Mouse (Mus musculus): ENCODE measurements at regions not wholly inside any gene's neighbourhood (a gene's known extent, or its start where the extent isn't known, plus 50 kb on each side); places are given as distances from the start of the nearest gene placed in this dataset.

DNA sequence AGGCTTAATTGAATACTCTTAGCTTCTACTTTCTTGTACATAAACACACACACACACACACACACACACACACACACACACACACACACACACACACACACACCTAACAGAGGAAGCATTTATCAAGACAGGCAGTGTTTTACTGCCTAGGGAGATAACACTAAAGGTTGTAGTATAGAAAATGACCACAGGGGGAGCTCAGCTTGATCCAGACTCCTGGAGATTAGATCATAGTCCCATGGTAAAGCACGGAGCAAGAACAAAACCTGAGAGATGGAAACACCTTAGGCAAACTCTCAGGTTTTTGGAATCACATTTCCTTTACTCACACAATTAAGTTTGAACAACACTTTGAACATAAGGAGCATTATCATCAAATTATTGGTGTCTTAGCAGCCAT is 302.5 kb upstream of the Rnf219 start:
- H3K9ac ChIP-seq (ENCODE audit: low read depth, poor library complexity, severe bottlenecking): no peak overlapping the region
- no peaks in the 10 kb centered on the region for H3K36me3 ChIP-seq (ENCODE audit: control insufficient read depth, insufficient read depth, low read length, poor library complexity, severe bottlenecking)
- TF ChIP-seq EP300 (IDR thresholded peaks at IDR 0.05; ENCODE audit: insufficient read depth, low read depth, low read length): no peak
- no peak for TF ChIP-seq POLR2A (IDR thresholded peaks at IDR 0.05; ENCODE audit: insufficient read depth, low read length)
- no peak for TF ChIP-seq CTCF (IDR thresholded peaks at IDR 0.05; ENCODE audit: low read depth, low read length)
- no peaks in the 10 kb centered on the region for H3K27me3 ChIP-seq (ENCODE audit: control insufficient read depth, insufficient read depth, low read length, poor library complexity, severe bottlenecking)
- no peaks in the 10 kb centered on the region for H3K4me1 ChIP-seq (ENCODE audit: control insufficient read depth, insufficient read depth, low read length)
- no peak overlapping the region for H3K4me3 ChIP-seq (ENCODE audit: low read depth, low read length)
- no peaks in the 10 kb centered on the region for H3K9me3 ChIP-seq (replicated peaks; ENCODE audit: control insufficient read depth, insufficient read depth, low read length, poor library complexity, severe bottlenecking)
- H3K27ac ChIP-seq (ENCODE audit: insufficient read depth, low read length): no peak overlapping the region

DNA sequence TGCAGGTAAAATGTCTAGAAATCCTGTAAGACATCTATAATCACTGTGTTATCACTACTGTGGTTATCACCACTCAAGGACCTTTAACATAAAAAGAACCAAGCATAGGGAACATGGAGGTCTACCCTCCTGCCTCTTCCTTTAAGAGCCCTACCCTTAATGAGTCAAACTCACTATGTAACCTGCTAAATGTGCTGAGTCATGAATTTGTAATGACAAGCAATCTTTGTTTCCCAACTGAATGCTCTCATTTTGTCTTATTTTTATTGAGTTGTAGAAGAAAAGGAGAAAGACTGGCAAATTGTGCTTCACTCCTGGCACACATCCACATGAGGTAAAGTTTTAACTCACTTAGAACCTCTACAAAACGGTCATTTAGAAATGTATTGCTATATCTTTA is 301.8 kb upstream of the Rnf219 start:
- TF ChIP-seq EP300 (IDR thresholded peaks at IDR 0.05; ENCODE audit: insufficient read depth, low read depth, low read length) (no peak), CTCF (IDR thresholded peaks at IDR 0.05; ENCODE audit: low read depth, low read length) (no peak), POLR2A (IDR thresholded peaks at IDR 0.05; ENCODE audit: insufficient read depth, low read length) (no peak)
- no peak overlapping the region for H3K27ac ChIP-seq (ENCODE audit: insufficient read depth, low read length)
- H3K36me3 ChIP-seq (ENCODE audit: control insufficient read depth, insufficient read depth, low read length, poor library complexity, severe bottlenecking): no peaks in the 10 kb centered on the region
- H3K9ac ChIP-seq (ENCODE audit: low read depth, poor library complexity, severe bottlenecking): no peak overlapping the region
- H3K27me3 ChIP-seq (ENCODE audit: control insufficient read depth, insufficient read depth, low read length, poor library complexity, severe bottlenecking): no peaks in the 10 kb centered on the region
- H3K4me1 ChIP-seq (ENCODE audit: control insufficient read depth, insufficient read depth, low read length): no peaks in the 10 kb centered on the region
- H3K4me3 ChIP-seq (ENCODE audit: low read depth, low read length): no peak overlapping the region
- H3K9me3 ChIP-seq (replicated peaks; ENCODE audit: control insufficient read depth, insufficient read depth, low read length, poor library complexity, severe bottlenecking): no peaks in the 10 kb centered on the region

- Histone ChIP-seq H3K9me3 (replicated peaks; ENCODE audit: control insufficient read depth, insufficient read depth, low read length, poor library complexity, severe bottlenecking) (no peaks in the 10 kb centered on the region), H3K27me3 (ENCODE audit: control insufficient read depth, insufficient read depth, low read length, poor library complexity, severe bottlenecking) (no peaks in the 10 kb centered on the region), H3K4me1 (ENCODE audit: control insufficient read depth, insufficient read depth, low read length) (no peaks in the 10 kb centered on the region), H3K9ac (ENCODE audit: low read depth, poor library complexity, severe bottlenecking) (no peak overlapping the region), H3K36me3 (ENCODE audit: control insufficient read depth, insufficient read depth, low read length, poor library complexity, severe bottlenecking) (no peaks in the 10 kb centered on the region), H3K27ac (ENCODE audit: insufficient read depth, low read length) (no peak overlapping the region), H3K4me3 (ENCODE audit: low read depth, low read length) (no peak overlapping the region)
- no peak for TF ChIP-seq CTCF (IDR thresholded peaks at IDR 0.05; ENCODE audit: low read depth, low read length)
These were observed 299.6 kb upstream of the Rnf219 start for GRCm38 (mm10) chr14:104821903-104822573.

GRCm38 (mm10) chr14:104819106-104819505 is 296.7 kb upstream of the Rnf219 start:
- H3K9ac ChIP-seq (ENCODE audit: low read depth, poor library complexity, severe bottlenecking): no peak overlapping the region
- H3K4me1 ChIP-seq (ENCODE audit: control insufficient read depth, insufficient read depth, low read length): no peaks in the 10 kb centered on the region
- no peak overlapping the region for H3K4me3 ChIP-seq (ENCODE audit: low read depth, low read length)
- H3K9me3 ChIP-seq (replicated peaks; ENCODE audit: control insufficient read depth, insufficient read depth, low read length, poor library complexity, severe bottlenecking): no peaks in the 10 kb centered on the region
- no peak overlapping the region for H3K27ac ChIP-seq (ENCODE audit: insufficient read depth, low read length)
- no peaks in the 10 kb centered on the region for H3K36me3 ChIP-seq (ENCODE audit: control insufficient read depth, insufficient read depth, low read length, poor library complexity, severe bottlenecking)
- H3K27me3 ChIP-seq (ENCODE audit: control insufficient read depth, insufficient read depth, low read length, poor library complexity, severe bottlenecking): peaks cover 2% of the 10 kb centered on the region; the same call in 1 of the 2 replicates
- TF ChIP-seq EP300 (IDR thresholded peaks at IDR 0.05; ENCODE audit: insufficient read depth, low read depth, low read length) (no peak), POLR2A (IDR thresholded peaks at IDR 0.05; ENCODE audit: insufficient read depth, low read length) (no peak), CTCF (IDR thresholded peaks at IDR 0.05; ENCODE audit: low read depth, low read length) (no peak)

GRCm38 (mm10) chr14:104813977-104814584 is 291.6 kb upstream of the Rnf219 start:
- TF ChIP-seq EP300 (IDR thresholded peaks at IDR 0.05; ENCODE audit: insufficient read depth, low read depth, low read length) (no peak), CTCF (IDR thresholded peaks at IDR 0.05; ENCODE audit: low read depth, low read length) (no peak), POLR2A (IDR thresholded peaks at IDR 0.05; ENCODE audit: insufficient read depth, low read length) (no peak)
- no peak overlapping the region for H3K9ac ChIP-seq (ENCODE audit: low read depth, poor library complexity, severe bottlenecking)
- no peaks in the 10 kb centered on the region for H3K4me1 ChIP-seq (ENCODE audit: control insufficient read depth, insufficient read depth, low read length)
- H3K4me3 ChIP-seq (ENCODE audit: low read depth, low read length): no peak overlapping the region
- no peaks in the 10 kb centered on the region for H3K9me3 ChIP-seq (replicated peaks; ENCODE audit: control insufficient read depth, insufficient read depth, low read length, poor library complexity, severe bottlenecking)
- H3K36me3 ChIP-seq (ENCODE audit: control insufficient read depth, insufficient read depth, low read length, poor library complexity, severe bottlenecking): no peaks in the 10 kb centered on the region
- no peak overlapping the region for H3K27ac ChIP-seq (ENCODE audit: insufficient read depth, low read length)
- peaks cover 2% of the 10 kb centered on the region; the same call in 1 of the 2 replicates for H3K27me3 ChIP-seq (ENCODE audit: control insufficient read depth, insufficient read depth, low read length, poor library complexity, severe bottlenecking)

- no peak overlapping the region for H3K9ac ChIP-seq (ENCODE audit: low read depth, poor library complexity, severe bottlenecking)
- TF ChIP-seq EP300 (IDR thresholded peaks at IDR 0.05; ENCODE audit: insufficient read depth, low read depth, low read length) (no peak), POLR2A (IDR thresholded peaks at IDR 0.05; ENCODE audit: insufficient read depth, low read length) (no peak), CTCF (IDR thresholded peaks at IDR 0.05; ENCODE audit: low read depth, low read length) (no peak)
- H3K36me3 ChIP-seq (ENCODE audit: control insufficient read depth, insufficient read depth, low read length, poor library complexity, severe bottlenecking): no peaks in the 10 kb centered on the region
- H3K4me3 ChIP-seq (ENCODE audit: low read depth, low read length): no peak overlapping the region
- no peaks in the 10 kb centered on the region for H3K4me1 ChIP-seq (ENCODE audit: control insufficient read depth, insufficient read depth, low read length)
- no peak overlapping the region for H3K27ac ChIP-seq (ENCODE audit: insufficient read depth, low read length)
- peaks cover 2% of the 10 kb centered on the region; the same call in 1 of the 2 replicates for H3K27me3 ChIP-seq (ENCODE audit: control insufficient read depth, insufficient read depth, low read length, poor library complexity, severe bottlenecking)
- no peaks in the 10 kb centered on the region for H3K9me3 ChIP-seq (replicated peaks; ENCODE audit: control insufficient read depth, insufficient read depth, low read length, poor library complexity, severe bottlenecking)
These were observed 289.6 kb upstream of the Rnf219 start for GRCm38 (mm10) chr14:104812006-104812405.
